Mouse (Mus musculus): ENCODE data around the gene Rlf.

Rlf gene

GRCm38 (mm10) chr4:121214793-121215304 lies at the start of gene Rlf:
Gene Rlf, minus strand, starts transcription at chr4:121215084.
- DNase-seq (ENCODE audit: low spot score) = peak; percentile 99

- DNase-seq (ENCODE audit: low spot score) = no peak
These were observed 26.7 kb upstream of the Rlf start for GRCm38 (mm10) chr4:121241612-121242000.

GRCm38 (mm10) chr4:121240637-121241611 lies 26.0 kb upstream of the Rlf start:
- DNase-seq (ENCODE audit: low spot score) = peak; percentile 7

- no peak for DNase-seq (ENCODE audit: low spot score)
These were observed 25.0 kb upstream of the Rlf start for GRCm38 (mm10) chr4:121239878-121240277.

GRCm38 (mm10) chr4:121231772-121232414 lies 17.0 kb upstream of the Rlf start:
- peak; percentile 11 for DNase-seq (ENCODE audit: low spot score)

GRCm38 (mm10) chr4:121230943-121231614 lies 16.2 kb upstream of the Rlf start:
- no peak for DNase-seq (ENCODE audit: low spot score)

- no peak for DNase-seq (ENCODE audit: low spot score)
These were observed 12.2 kb upstream of the Rlf start for GRCm38 (mm10) chr4:121227072-121227471.

GRCm38 (mm10) chr4:121225177-121225576 lies 10.3 kb upstream of the Rlf start:
- no peak for DNase-seq (ENCODE audit: low spot score)

- no peak for DNase-seq (ENCODE audit: low spot score)
These were observed 8.3 kb upstream of the Rlf start for GRCm38 (mm10) chr4:121223136-121223535.

- DNase-seq (ENCODE audit: low spot score) = no peak
These were observed 1.3 kb upstream of the Rlf start for GRCm38 (mm10) chr4:121216216-121216615.

- DNase-seq (ENCODE audit: low spot score) = no peak
These were observed 605 bp upstream of the Rlf start for GRCm38 (mm10) chr4:121215489-121215888.

- no peak for DNase-seq (ENCODE audit: low spot score)
These were observed 720 bp downstream of the Rlf start for GRCm38 (mm10) chr4:121213936-121214792.

- no peak for DNase-seq (ENCODE audit: low spot score)
These were observed 6.0 kb downstream of the Rlf start for GRCm38 (mm10) chr4:121208911-121209310.

GRCm38 (mm10) chr4:121197856-121198255 lies 17.0 kb downstream of the Rlf start:
- no peak for DNase-seq (ENCODE audit: low spot score)

GRCm38 (mm10) chr4:121196995-121197394 lies 17.9 kb downstream of the Rlf start:
- no peak for DNase-seq (ENCODE audit: low spot score)

GRCm38 (mm10) chr4:121196205-121196604 lies 18.7 kb downstream of the Rlf start:
- no peak for DNase-seq (ENCODE audit: low spot score)

GRCm38 (mm10) chr4:121194736-121195135 lies 20.1 kb downstream of the Rlf start:
- DNase-seq (ENCODE audit: low spot score) = no peak

- no peak for DNase-seq (ENCODE audit: low spot score)
These were observed 22.6 kb downstream of the Rlf start for GRCm38 (mm10) chr4:121192306-121192705.

- no peak for DNase-seq (ENCODE audit: low spot score)
These were observed 25.5 kb downstream of the Rlf start for GRCm38 (mm10) chr4:121189341-121189740.

GRCm38 (mm10) chr4:121179669-121180068 lies 35.2 kb downstream of the Rlf start:
- DNase-seq (ENCODE audit: low spot score) = no peak

- DNase-seq (ENCODE audit: low spot score) = no peak
These were observed 47.2 kb downstream of the Rlf start for GRCm38 (mm10) chr4:121167656-121168055.

Data from ovary, postnatal 14 days (tissue).